Mouse (Mus musculus) C2C12 (cell line): ENCODE measurements around the gene Epx.

Source experiments
- CTCF ChIP-seq: IDR thresholded peaks from one replicate; pipeline ENCODE4 v1.5.1; 2011; ENCODE audit not compliant: control insufficient read depth, insufficient read depth, insufficient read length
- MAX ChIP-seq: IDR thresholded peaks from one replicate; pipeline ENCODE4 v1.6.1; 2011; ENCODE audit warnings: mild to moderate bottlenecking, control low read depth
- USF1 ChIP-seq: IDR thresholded peaks from one replicate; pipeline ENCODE4 v1.6.1; 2011; ENCODE audit warnings: low read depth, mild to moderate bottlenecking, control low read depth, moderate library complexity

GRCm38 (mm10) chr11:87920966-87921365, 45.6 kb upstream of the Epx start, which contains the start of gene Olfr464:
- TF ChIP-seq USF1: no peak
- TF ChIP-seq CTCF: no peak
- no peak for TF ChIP-seq MAX
